Mouse (Mus musculus): ENCODE results near the gene AA986860.

GRCm38 (mm10) chr1:130698601-130699000, 33.2 kb upstream of the AA986860 start:
- no peak for TF ChIP-seq CTCF (IDR thresholded peaks at IDR 0.05; ENCODE audit: low read depth)
- no peak for TF ChIP-seq EP300 (IDR thresholded peaks at IDR 0.05; ENCODE audit: low read depth)

All from heart, postnatal 0 days (tissue).